Mouse (Mus musculus) adipocyte (in vitro differentiated cells): ENCODE measurements around the gene Sept8.

Experiments used
- DNase-seq: peaks from one replicate; pipeline ENCODE4 v3.0.0-alpha.2; 2016; ENCODE audit warnings: low spot score

The Sept8 gene

GRCm38 (mm10) chr11:53519207-53520121, at the start of gene Sept8:
Gene Sept8, plus strand, starts transcription at chr11:53519257.
- peak; percentile 61 for DNase-seq

- DNase-seq: no peak
These were observed 49.6 kb upstream of the Sept8 start for GRCm38 (mm10) chr11:53469294-53469967.

GRCm38 (mm10) chr11:53469968-53470695, 48.9 kb upstream of the Sept8 start, which contains the start of gene Gm9837:
Gene Gm9837, minus strand, starts transcription at chr11:53470479.
- peak; percentile 89 for DNase-seq

- no peak for DNase-seq
These were observed 46.3 kb upstream of the Sept8 start for GRCm38 (mm10) chr11:53472709-53473108.

GRCm38 (mm10) chr11:53475620-53476019, 43.4 kb upstream of the Sept8 start:
- no peak for DNase-seq

GRCm38 (mm10) chr11:53477833-53478232, 41.2 kb upstream of the Sept8 start:
- no peak for DNase-seq

GRCm38 (mm10) chr11:53478383-53479170, 40.5 kb upstream of the Sept8 start:
- no peak for DNase-seq

- no peak for DNase-seq
These were observed 39.8 kb upstream of the Sept8 start for GRCm38 (mm10) chr11:53479171-53479782.

- no peak for DNase-seq
These were observed 39.2 kb upstream of the Sept8 start, which contains the start of the genes Gm9945 and Sowaha for GRCm38 (mm10) chr11:53479783-53480301. Gene Gm9945, plus strand, starts transcription at chr11:53480166. Gene Sowaha, minus strand, starts transcription at chr11:53480274.

GRCm38 (mm10) chr11:53481088-53481730, 37.8 kb upstream of the Sept8 start:
- DNase-seq: no peak

GRCm38 (mm10) chr11:53483159-53483891, 35.7 kb upstream of the Sept8 start:
- no peak for DNase-seq

- no peak for DNase-seq
These were observed 33.3 kb upstream of the Sept8 start for GRCm38 (mm10) chr11:53485719-53486118.

- DNase-seq: no peak
These were observed 32.7 kb upstream of the Sept8 start for GRCm38 (mm10) chr11:53486351-53486750.

GRCm38 (mm10) chr11:53486822-53487594, 32.0 kb upstream of the Sept8 start:
- DNase-seq: no peak

GRCm38 (mm10) chr11:53489007-53489406, 30.1 kb upstream of the Sept8 start:
- no peak for DNase-seq

GRCm38 (mm10) chr11:53489421-53489820, 29.6 kb upstream of the Sept8 start:
- DNase-seq: no peak

GRCm38 (mm10) chr11:53491954-53492401, 27.1 kb upstream of the Sept8 start:
- DNase-seq: peak; percentile 46

GRCm38 (mm10) chr11:53493243-53493955, 25.7 kb upstream of the Sept8 start:
- no peak for DNase-seq
